Mouse (Mus musculus) forebrain, embryonic 14.5 days (tissue): ENCODE data around the gene Fyb. TPM values are rescaled to one million over a fixed set of nuclear protein-coding genes. Genes with fewer than 3 reads are reported as not detected.
"Not testable (repeated sequence)": the region's sequence is repeated elsewhere in the genome, so short reads cannot be mapped to it uniquely, and the experiment has no call there.

Experiments used
- ATAC-seq: fragments of 200-750 bp; cut with Nextera tagmentation; 2 replicates; pipeline ENCODE4 v1.8.0; 2017; ENCODE audit warnings: mild to moderate bottlenecking, moderate library complexity
- DNase-seq: peaks from one replicate; pipeline ENCODE4 v3.0.0-alpha.2; 2015; ENCODE audit warnings: low spot score
- H3K27ac ChIP-seq: fragments of 300-500 bp; sonication (generic); 2 replicates; pipeline ENCODE4 v1.5.1; 2014; ENCODE audit warnings: low read depth, mild to moderate bottlenecking, control low read depth, low read length, moderate library complexity
- H3K27me3 ChIP-seq: fragments of 300-500 bp; sonication (generic); replicated peaks from 2 replicates; pipeline ENCODE4 v1.6.1; 2014; ENCODE audit warnings: low read length, control low read depth, mixed read lengths; ENCODE audit not compliant: control insufficient read depth, insufficient read depth
- H3K36me3 ChIP-seq: fragments of 300-500 bp; sonication (generic); 2 replicates; pipeline ENCODE4 v1.6.1; 2014; ENCODE audit warnings: low read length, control low read depth; ENCODE audit not compliant: control insufficient read depth, insufficient read depth
- H3K4me1 ChIP-seq: fragments of 300-500 bp; sonication (generic); 2 replicates; pipeline ENCODE4 v1.6.1; 2014; ENCODE audit warnings: antibody characterized with exemption, low read length, control low read depth; ENCODE audit not compliant: control insufficient read depth, insufficient read depth
- H3K4me2 ChIP-seq: fragments of 300-500 bp; sonication (generic); 2 replicates; pipeline ENCODE4 v1.6.1; 2014; ENCODE audit warnings: mild to moderate bottlenecking, control low read depth, low read length
- H3K4me3 ChIP-seq: fragments of 300-500 bp; sonication (generic); 2 replicates; pipeline ENCODE4 v1.5.1; 2014; ENCODE audit warnings: low read depth, low read length, control low read depth
- H3K9ac ChIP-seq: fragments of 300-500 bp; sonication (generic); 2 replicates; pipeline ENCODE4 v1.6.1; 2014; ENCODE audit warnings: mild to moderate bottlenecking, low read length, control low read depth, moderate library complexity
- H3K9me3 ChIP-seq: fragments of 300-500 bp; sonication (generic); replicated peaks from 2 replicates; pipeline ENCODE4 v1.6.1; 2016; ENCODE audit warnings: low read length, control low read depth, mixed read lengths; ENCODE audit not compliant: control insufficient read depth
- WGBS: fragments of 180-500 bp; shearing (Covaris S2); extraction: QIAGEN DNeasy Blood & Tissue Kit; methylation state at CpG from one replicate; pipeline ENCODE4 v1.1.7; 2014; 5-methylcytosine and 5-hydroxymethylcytosine counted together
- polyA plus RNA-seq: library from polyadenylated mRNA; unstranded; fragments of >200 nt; fragmentation: Nextera tagmentation; extraction: Ambion mirVana; gene quantifications from 2 replicates; pipeline ENCODE4 v1.2.1, GENCODE M21; 2014

Fyb gene
- polyA plus RNA-seq, 1 experiment from 2014 or later: 2.2 TPM

GRCm38 (mm10) chr15:6579769-6580261 lies 57.2 kb downstream of the Fyb start:
- no peak overlapping the region for H3K27ac ChIP-seq
- H3K9ac ChIP-seq: no peak overlapping the region
- no peak overlapping the region for H3K4me2 ChIP-seq
- H3K36me3 ChIP-seq: no peaks in the 10 kb centered on the region
- 94% methylated on average over 11 of the region's 11 CpGs for WGBS
- no peaks in the 10 kb centered on the region for H3K9me3 ChIP-seq
- H3K4me1 ChIP-seq: no peaks in the 10 kb centered on the region
- DNase-seq: no peak
- no peak for ATAC-seq
- H3K4me3 ChIP-seq: no peak overlapping the region
- no peaks in the 10 kb centered on the region for H3K27me3 ChIP-seq

- ATAC-seq (no peak), DNase-seq (no peak)
- no peak overlapping the region for H3K4me3 ChIP-seq
- 94% methylated on average over 4 of the region's 4 CpGs for WGBS
- H3K4me1 ChIP-seq: no peaks in the 10 kb centered on the region
- no peaks in the 10 kb centered on the region for H3K9me3 ChIP-seq
- no peak overlapping the region for H3K9ac ChIP-seq
- no peaks in the 10 kb centered on the region for H3K36me3 ChIP-seq
- H3K4me2 ChIP-seq: no peak overlapping the region
- no peak overlapping the region for H3K27ac ChIP-seq
- no peaks in the 10 kb centered on the region for H3K27me3 ChIP-seq
These were observed 62.0 kb downstream of the Fyb start for GRCm38 (mm10) chr15:6584645-6585044.

- H3K36me3 ChIP-seq, H3K4me3 ChIP-seq, H3K4me2 ChIP-seq, H3K27me3 ChIP-seq, H3K27ac ChIP-seq, DNase-seq, ATAC-seq, H3K4me1 ChIP-seq, H3K9ac ChIP-seq, H3K9me3 ChIP-seq: not testable (repeated sequence)
- 94% methylated on average over 7 of the region's 7 CpGs for WGBS
These were observed 63.7 kb downstream of the Fyb start for GRCm38 (mm10) chr15:6586351-6586750.

GRCm38 (mm10) chr15:6587526-6587925 lies 64.9 kb downstream of the Fyb start:
- WGBS: 86% methylated on average over 3 of the region's 3 CpGs
- Histone ChIP-seq H3K36me3 (no peaks in the 10 kb centered on the region), H3K27me3 (no peaks in the 10 kb centered on the region), H3K4me1 (no peaks in the 10 kb centered on the region), H3K9me3 (no peaks in the 10 kb centered on the region), H3K4me2 (no peak overlapping the region), H3K4me3 (no peak overlapping the region), H3K9ac (no peak overlapping the region), H3K27ac (no peak overlapping the region)
- ATAC-seq: no peak
- no peak for DNase-seq

GRCm38 (mm10) chr15:6588192-6588591 lies 65.5 kb downstream of the Fyb start:
- ATAC-seq (no peak), DNase-seq (no peak)
- Histone ChIP-seq H3K36me3 (no peaks in the 10 kb centered on the region), H3K4me1 (no peaks in the 10 kb centered on the region), H3K27ac (no peak overlapping the region), H3K4me3 (no peak overlapping the region), H3K9ac (no peak overlapping the region), H3K9me3 (no peaks in the 10 kb centered on the region), H3K4me2 (no peak overlapping the region), H3K27me3 (no peaks in the 10 kb centered on the region)
- WGBS: 76% methylated on average over 7 of the region's 7 CpGs

- Histone ChIP-seq H3K9ac (no peak overlapping the region), H3K4me3 (no peak overlapping the region), H3K9me3 (no peaks in the 10 kb centered on the region), H3K36me3 (no peaks in the 10 kb centered on the region), H3K4me2 (no peak overlapping the region), H3K27ac (no peak overlapping the region), H3K27me3 (no peaks in the 10 kb centered on the region), H3K4me1 (no peaks in the 10 kb centered on the region)
- ATAC-seq (no peak), DNase-seq (no peak)
- 93% methylated on average over 4 of the region's 4 CpGs for WGBS
These were observed 68.3 kb downstream of the Fyb start for GRCm38 (mm10) chr15:6590846-6591451.

- DNase-seq: no peak
- WGBS: 45% methylated on average over 1 of the region's 1 CpGs
- no peak overlapping the region for H3K4me2 ChIP-seq
- H3K4me1 ChIP-seq: no peaks in the 10 kb centered on the region
- no peak overlapping the region for H3K4me3 ChIP-seq
- no peak overlapping the region for H3K27ac ChIP-seq
- no peak for ATAC-seq
- no peak overlapping the region for H3K9ac ChIP-seq
- H3K27me3 ChIP-seq: no peaks in the 10 kb centered on the region
- H3K36me3 ChIP-seq: no peaks in the 10 kb centered on the region
- no peaks in the 10 kb centered on the region for H3K9me3 ChIP-seq
These were observed 68.9 kb downstream of the Fyb start for GRCm38 (mm10) chr15:6591527-6591926.

- Histone ChIP-seq H3K27me3 (no peaks in the 10 kb centered on the region), H3K4me2 (no peak overlapping the region), H3K9me3 (no peaks in the 10 kb centered on the region), H3K27ac (no peak overlapping the region), H3K36me3 (no peaks in the 10 kb centered on the region), H3K4me1 (no peaks in the 10 kb centered on the region), H3K9ac (no peak overlapping the region), H3K4me3 (no peak overlapping the region)
- DNase-seq: no peak
- no peak for ATAC-seq
- WGBS: 79% methylated on average over 5 of the region's 5 CpGs
These were observed 70.1 kb downstream of the Fyb start for GRCm38 (mm10) chr15:6592561-6593253.

GRCm38 (mm10) chr15:6593254-6593623 lies 70.6 kb downstream of the Fyb start:
- no peaks in the 10 kb centered on the region for H3K27me3 ChIP-seq
- no peaks in the 10 kb centered on the region for H3K4me1 ChIP-seq
- H3K9me3 ChIP-seq: no peaks in the 10 kb centered on the region
- no peak overlapping the region for H3K27ac ChIP-seq
- H3K9ac ChIP-seq: no peak overlapping the region
- H3K4me3 ChIP-seq: no peak overlapping the region
- H3K36me3 ChIP-seq: no peaks in the 10 kb centered on the region
- WGBS: 70% methylated on average over 1 of the region's 1 CpGs
- ATAC-seq: no peak
- DNase-seq: no peak
- no peak overlapping the region for H3K4me2 ChIP-seq
